Mouse (Mus musculus) left cerebral cortex, postnatal 36 days (tissue): ENCODE data around the gene Triap1. TPM values are rescaled to one million over a fixed set of nuclear protein-coding genes. Genes with fewer than 3 reads are reported as not detected.

ENCODE experiments used
- DNase-seq, 2 experiments: peaks; one replicate each; pipeline ENCODE4 v3.0.0; 2021 to 2022; ENCODE audit warnings: low spot score in 2 of 2, mixed read lengths in 1 of 2
- intact Hi-C: fragments of 180-260 bp; cut with DNase I; formaldehyde crosslinking; loops from one replicate; pipeline ENCODE4 v1.15.1; 2025
- total RNA-seq, 2 experiments: library from RNA; stranded (reverse); gene quantifications; 2 replicates each; pipeline ENCODE4 v1.2.3; 2021

The Triap1 gene
- total RNA-seq, 2 experiments from 2014 or later = 24.2 to 30.0 TPM

- intact Hi-C loops = loop anchor here (1.0 to 2.0 kb wide), 3 partner anchors 9 to 27 kb away; partner anchors contain the start of genes Dynll1, Gatc and Triap1
- peak in 1 of 2 experiments; percentile 47 for DNase-seq
Measured at GRCm38 (mm10) chr5:115327610-115328548, 13.1 kb upstream of the Triap1 start.

GRCm38 (mm10) chr5:115330955-115331354, 10.1 kb upstream of the Triap1 start:
- DNase-seq = no peak
- intact Hi-C loops = no loop called here

GRCm38 (mm10) chr5:115333626-115334025, 7.4 kb upstream of the Triap1 start:
- DNase-seq = no peak
- intact Hi-C loops = no loop called here

- DNase-seq = no peak
- intact Hi-C loops = loop anchor here (2.0 to 5.0 kb wide), 2 partner anchors 13 to 38 kb away; partner anchors contain the start of genes Dynll1 and Srsf9
Measured at GRCm38 (mm10) chr5:115340007-115340406, 1.0 kb upstream of the Triap1 start.

GRCm38 (mm10) chr5:115341314-115342165, 515 bp downstream of the Triap1 start:
- intact Hi-C loops = loop anchor here (2.0 to 5.0 kb wide), 2 partner anchors 15 to 39 kb away; partner anchors contain the start of genes Dynll1 and Srsf9
- no peak for DNase-seq

- intact Hi-C loops = no loop called here
- DNase-seq = peak; percentile 61 to 76
Measured at GRCm38 (mm10) chr5:115347564-115347963, 6.5 kb downstream of the Triap1 start.

GRCm38 (mm10) chr5:115348546-115349224, 7.7 kb downstream of the Triap1 start, which contains the start of gene Cox6a1:
TSS of gene Cox6a1 (minus strand) at chr5:115348981.
- intact Hi-C loops = no loop called here

GRCm38 (mm10) chr5:115349225-115349555, 8.2 kb downstream of the Triap1 start:
- no peak for DNase-seq
- intact Hi-C loops = no loop called here

More at GRCm38 (mm10) chr5:115348546-115349224, 7.7 kb downstream of the Triap1 start, which contains the start of gene Cox6a1:
- DNase-seq = peak; percentile 98 to 99

GRCm38 (mm10) chr5:115351348-115351747, 10.3 kb downstream of the Triap1 start:
- DNase-seq = no peak
- intact Hi-C loops = no loop called here

- intact Hi-C loops = no loop called here
Measured at GRCm38 (mm10) chr5:115355070-115355469, 14.0 kb downstream of the Triap1 start.

GRCm38 (mm10) chr5:115358872-115359271, 17.8 kb downstream of the Triap1 start:
- intact Hi-C loops = loop anchor here (1.0 kb wide), 1 partner anchor 82 kb away; no protein-coding TSS in a partner anchor
- DNase-seq = peak; percentile 75 to 79

More at GRCm38 (mm10) chr5:115355070-115355469, 14.0 kb downstream of the Triap1 start:
- no peak for DNase-seq

- intact Hi-C loops = loop anchor here (1.0 kb wide), 1 partner anchor 82 kb away; no protein-coding TSS in a partner anchor
- no peak for DNase-seq
Measured at GRCm38 (mm10) chr5:115359438-115359837, 18.4 kb downstream of the Triap1 start.

- no peak for DNase-seq
- intact Hi-C loops = loop anchor here (1.0 kb wide), 1 partner anchor 81 kb away; no protein-coding TSS in a partner anchor
Measured at GRCm38 (mm10) chr5:115359851-115360372, 18.9 kb downstream of the Triap1 start.

GRCm38 (mm10) chr5:115362216-115362615, 21.2 kb downstream of the Triap1 start:
- intact Hi-C loops = no loop called here
- DNase-seq = no peak

GRCm38 (mm10) chr5:115362819-115363714, 22.0 kb downstream of the Triap1 start:
- intact Hi-C loops = no loop called here
- DNase-seq = peak; percentile 71 to 80

GRCm38 (mm10) chr5:115364782-115365181, 23.8 kb downstream of the Triap1 start:
- no peak for DNase-seq
- intact Hi-C loops = no loop called here

- DNase-seq = no peak
- intact Hi-C loops = no loop called here
Measured at GRCm38 (mm10) chr5:115371736-115372135, 30.7 kb downstream of the Triap1 start.
